Mouse (Mus musculus) G1E (cell line): ENCODE measurements at regions not wholly inside any gene's neighbourhood (a gene's known extent, or its start where the extent isn't known, plus 50 kb on each side); places are given as distances from the start of the nearest gene placed in this dataset.

Experiments used
- CTCF ChIP-seq: IDR thresholded peaks from 2 replicates; pipeline ENCODE4 v1.5.1; 2012; ENCODE audit warnings: low read depth, low read length, inconsistent platforms, mixed read lengths
- GATA1 ChIP-seq: IDR thresholded peaks from 2 replicates; pipeline ENCODE4 v1.6.1; 2012; ENCODE audit warnings: borderline replicate concordance, low read length, inconsistent platforms, mixed read lengths

DNA sequence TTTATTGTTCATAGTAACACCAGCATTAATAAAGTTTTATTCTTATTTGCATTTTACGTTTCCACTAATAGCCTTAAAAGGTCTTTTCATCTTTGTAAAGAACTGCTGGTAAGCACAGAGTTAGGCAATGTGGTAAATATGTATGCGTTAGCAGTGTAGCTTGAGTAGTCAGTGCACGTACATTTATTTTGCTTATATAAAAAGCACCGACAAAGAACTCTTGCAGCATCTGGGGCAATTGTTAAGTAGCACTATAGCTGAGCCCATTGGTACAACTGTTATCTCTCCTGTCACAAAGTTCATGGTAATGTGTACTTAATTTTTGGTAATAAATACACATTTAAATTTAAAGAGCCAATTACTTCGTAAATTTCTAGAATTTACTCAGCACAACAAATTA lies 162.8 kb upstream of the Zic1 start:
- no peak for TF ChIP-seq CTCF
- TF ChIP-seq GATA1 = no peak
